Mouse (Mus musculus) stomach, postnatal 0 days (tissue): Measurements from ENCODE around the gene Rasl12. TPM values are rescaled to one million over a fixed set of nuclear protein-coding genes. Genes with fewer than 3 reads are reported as not detected.
A peak's percentile ranks its signal among the peaks of the same experiment; 100 is the strongest.

Experiments used
- ATAC-seq: fragments of 200-750 bp; cut with Nextera tagmentation; 2 replicates; pipeline ENCODE4 v1.8.0; 2017; ENCODE audit not compliant: low FRiP score, low TSS enrichment
- DNase-seq: peaks from one replicate; pipeline ENCODE4 v3.0.0-alpha.2; 2016; ENCODE audit warnings: low spot score
- H3K27ac ChIP-seq: fragments of 300-500 bp; sonication (generic); replicated peaks from 2 replicates; pipeline ENCODE4 v1.5.1; 2014; ENCODE audit warnings: mild to moderate bottlenecking, control low read depth
- H3K27me3 ChIP-seq: fragments of 300-500 bp; sonication (generic); 2 replicates; pipeline ENCODE4 v1.6.1; 2014; ENCODE audit warnings: low read length; ENCODE audit not compliant: control insufficient read depth, insufficient read depth
- H3K36me3 ChIP-seq: fragments of 300-500 bp; sonication (generic); 2 replicates; pipeline ENCODE4 v1.6.1; 2014; ENCODE audit warnings: low read length, mixed read lengths; ENCODE audit not compliant: control insufficient read depth, insufficient read depth
- H3K4me1 ChIP-seq: fragments of 300-500 bp; sonication (generic); replicated peaks from 2 replicates; pipeline ENCODE4 v1.6.1; 2014; ENCODE audit warnings: antibody characterized with exemption; ENCODE audit not compliant: control insufficient read depth, insufficient read depth
- H3K4me2 ChIP-seq: fragments of 300-500 bp; sonication (generic); replicated peaks from 2 replicates; pipeline ENCODE4 v1.6.1; 2014; ENCODE audit warnings: low read depth, mild to moderate bottlenecking, control low read depth, moderate library complexity
- H3K4me3 ChIP-seq: fragments of 300-500 bp; sonication (generic); 2 replicates; pipeline ENCODE4 v1.5.1; 2014; ENCODE audit warnings: low read depth, low read length, control low read depth
- H3K9ac ChIP-seq: fragments of 300-500 bp; sonication (generic); 2 replicates; pipeline ENCODE4 v1.6.1; 2014; ENCODE audit warnings: mild to moderate bottlenecking, low read length, control low read depth, mixed read lengths
- H3K9me3 ChIP-seq: fragments of 300-500 bp; sonication (generic); 2 replicates; pipeline ENCODE4 v1.6.1; 2016; ENCODE audit warnings: low read length; ENCODE audit not compliant: control insufficient read depth
- CTCF ChIP-seq: IDR thresholded peaks from 2 replicates; pipeline ENCODE4 v1.5.1; 2016; ENCODE audit warnings: antibody characterized with exemption, low read depth, mild to moderate bottlenecking, moderate library complexity
- EP300 ChIP-seq: optimal IDR thresholded peaks from 2 replicates; pipeline ENCODE3; 2016; ENCODE audit warnings: antibody characterized with exemption
- WGBS: fragments of 180-500 bp; shearing (Covaris S2); extraction: QIAGEN DNeasy Blood & Tissue Kit; methylation state at CpG from one replicate; pipeline ENCODE4 v1.1.7; 2014; 5-methylcytosine and 5-hydroxymethylcytosine counted together
- polyA plus RNA-seq: library from polyadenylated mRNA; unstranded; fragments of >200 nt; fragmentation: Nextera tagmentation; extraction: Ambion mirVana; gene quantifications from 2 replicates; pipeline ENCODE4 v1.2.1, GENCODE M21; 2015

Rasl12 gene
- polyA plus RNA-seq, 1 experiment from 2014 or later: 3.7 TPM

DNA sequence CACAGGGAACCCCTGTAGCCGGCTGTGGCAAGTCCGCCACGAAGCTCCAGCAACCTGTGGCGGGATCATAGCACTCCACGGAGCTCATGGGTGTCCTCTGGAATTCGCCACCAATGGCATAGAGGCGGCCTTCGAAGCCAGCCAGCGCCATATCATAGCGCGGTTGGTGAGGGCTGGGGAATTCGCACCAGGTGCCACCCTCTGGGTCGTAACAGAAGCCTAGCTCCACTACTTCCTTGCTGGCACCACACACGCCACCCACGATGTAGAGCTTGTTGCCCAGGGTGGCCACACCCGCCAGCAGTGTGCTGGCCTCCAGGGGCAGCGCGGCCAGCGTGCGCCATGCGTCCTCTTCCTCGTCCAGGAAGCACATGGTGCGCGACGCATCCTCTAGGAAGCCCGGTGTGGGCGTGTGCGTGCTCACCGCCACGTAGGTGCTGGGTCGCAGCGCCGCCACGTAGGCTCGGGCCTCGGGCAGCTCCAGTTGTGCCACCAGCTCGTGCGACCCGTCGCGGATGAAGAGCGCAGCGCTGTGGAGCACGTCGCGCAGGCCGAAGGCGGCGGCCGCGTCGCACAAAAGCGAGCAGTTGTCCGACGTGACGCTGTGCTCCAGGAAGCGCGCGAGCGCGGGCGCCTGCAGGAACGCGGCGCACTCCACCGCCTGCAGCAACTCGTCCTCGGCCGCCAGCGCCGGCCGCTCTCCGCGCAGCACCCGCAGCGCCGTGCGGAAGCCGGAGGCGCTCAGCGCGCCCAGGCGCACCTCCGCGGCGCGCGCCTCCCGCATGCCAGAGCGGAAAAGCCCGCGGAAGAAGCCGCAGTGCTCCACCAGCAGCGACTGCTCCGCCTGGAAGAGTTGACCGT is 7.3 kb upstream of the Rasl12 start:
- Histone ChIP-seq H3K4me3 (peak overlapping the region; percentile 44), H3K27me3 (0 out of 2 replicates have a peak, but pooled peaks cover 4% of the 10 kb centered on the region), H3K4me1 (0 out of 2 replicates have a peak, but pooled peaks cover 3% of the 10 kb centered on the region), H3K36me3 (no peaks in the 10 kb centered on the region), H3K27ac (no peak overlapping the region), H3K4me2 (peak overlapping the region; percentile 63), H3K9ac (peak overlapping the region; percentile 47), H3K9me3 (no peaks in the 10 kb centered on the region)
- ATAC-seq (peak; percentile 67), DNase-seq (peak; percentile 42)
- WGBS: 14% methylated on average over 95 of the region's 96 CpGs
- TF ChIP-seq CTCF (no peak), EP300 (no peak)

DNA sequence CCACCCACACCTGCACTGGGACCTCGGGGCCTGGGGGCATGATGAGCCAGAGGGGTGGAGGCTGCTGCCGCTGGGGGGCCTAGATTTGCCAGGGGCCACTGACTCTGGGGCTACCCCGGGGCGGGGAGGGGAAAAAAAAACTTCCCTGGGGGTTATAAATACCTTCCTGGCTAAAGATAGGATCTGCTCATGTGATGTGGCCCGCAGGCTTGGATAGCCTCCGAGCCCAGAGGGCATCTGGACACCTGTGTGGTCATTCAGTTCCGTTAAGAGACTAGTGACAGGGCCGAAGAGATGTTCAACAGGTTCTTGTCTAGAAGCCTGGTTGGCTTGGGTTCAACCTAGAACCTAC is 6.7 kb upstream of the Rasl12 start, which contains the start of gene Kbtbd13:
Gene Kbtbd13 (minus strand): TSS at position 40 of the 352 bp plus-strand sequence.
- H3K4me3 ChIP-seq: peak within 1 kb of the TSS; percentile 44
- H3K9ac ChIP-seq: peak within 1 kb of the TSS; percentile 47
- peak within 1 kb of the TSS; percentile 63 for H3K4me2 ChIP-seq
- DNase-seq (no peak), ATAC-seq (no peak)
- no peaks in the 10 kb centered on the region for H3K36me3 ChIP-seq
- TF ChIP-seq EP300 (no peak), CTCF (no peak)
- no peak within 1 kb of the TSS for H3K27ac ChIP-seq
- no peaks in the 10 kb centered on the region for H3K9me3 ChIP-seq
- H3K27me3 ChIP-seq: 0 out of 2 replicates have a peak, but pooled peaks cover 4% of the 10 kb centered on the region
- 0 out of 2 replicates have a peak, but pooled peaks cover 2% of the 10 kb centered on the region for H3K4me1 ChIP-seq
- 46% methylated on average over 8 of the region's 8 CpGs for WGBS

- Histone ChIP-seq H3K9me3 (no peaks in the 10 kb centered on the region), H3K4me1 (no peaks in the 10 kb centered on the region), H3K4me3 (no peak overlapping the region), H3K9ac (no peak overlapping the region), H3K36me3 (no peaks in the 10 kb centered on the region), H3K27me3 (0 out of 2 replicates have a peak, but pooled peaks cover 4% of the 10 kb centered on the region), H3K4me2 (no peak overlapping the region), H3K27ac (no peak overlapping the region)
- no peak for ATAC-seq
- 24% methylated on average over 6 of the region's 6 CpGs for WGBS
- TF ChIP-seq EP300 (no peak), CTCF (peak; percentile 91)
- DNase-seq: peak; percentile 77
Observed at GRCm38 (mm10) chr9:65392638-65393364, 5.5 kb upstream of the Rasl12 start.

GRCm38 (mm10) chr9:65393606-65394005 is 4.7 kb upstream of the Rasl12 start:
- Histone ChIP-seq H3K27ac (no peak overlapping the region), H3K27me3 (0 out of 2 replicates have a peak, but pooled peaks cover 4% of the 10 kb centered on the region)
- DNase-seq: no peak

DNA sequence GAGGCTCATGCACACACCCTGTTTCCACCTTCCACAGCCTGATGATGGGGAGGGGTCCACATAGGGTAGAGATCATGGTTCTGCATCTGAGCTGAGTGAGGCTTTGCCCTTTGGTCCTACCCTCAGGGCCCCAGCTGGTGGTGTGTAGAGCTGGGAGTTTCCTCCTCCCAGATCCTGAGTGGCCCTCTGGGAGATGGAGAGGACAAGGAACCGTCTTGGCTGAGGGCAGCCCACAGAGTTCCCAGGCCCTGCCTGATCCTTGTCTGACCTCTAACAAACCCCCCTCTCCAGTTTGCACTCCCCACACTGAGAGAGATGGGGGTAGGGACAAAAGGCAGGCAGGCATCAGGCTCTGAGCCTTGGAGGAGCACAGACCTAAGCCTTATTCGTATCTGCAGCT is 3.9 kb upstream of the Rasl12 start:
- TF ChIP-seq CTCF (no peak), EP300 (no peak)
- Histone ChIP-seq H3K9me3 (no peaks in the 10 kb centered on the region), H3K36me3 (no peaks in the 10 kb centered on the region), H3K27ac (no peak overlapping the region), H3K9ac (no peak overlapping the region), H3K4me1 (no peaks in the 10 kb centered on the region), H3K27me3 (0 out of 2 replicates have a peak, but pooled peaks cover 4% of the 10 kb centered on the region), H3K4me2 (no peak overlapping the region), H3K4me3 (no peak overlapping the region)
- no peak for DNase-seq
- no peak; the same call in 1 of the 2 replicates for ATAC-seq
- 65% methylated on average over 2 of the region's 2 CpGs for WGBS

More at GRCm38 (mm10) chr9:65393606-65394005, 4.7 kb upstream of the Rasl12 start:
- Histone ChIP-seq H3K9me3 (no peaks in the 10 kb centered on the region), H3K4me2 (no peak overlapping the region), H3K9ac (no peak overlapping the region), H3K36me3 (no peaks in the 10 kb centered on the region), H3K4me1 (no peaks in the 10 kb centered on the region), H3K4me3 (no peak overlapping the region)
- TF ChIP-seq CTCF (no peak), EP300 (no peak)
- ATAC-seq: no peak
- 49% methylated on average over 2 of the region's 2 CpGs for WGBS
